ENCODE assay signal across 7 mouse cellular contexts in the genomic region with DNA sequence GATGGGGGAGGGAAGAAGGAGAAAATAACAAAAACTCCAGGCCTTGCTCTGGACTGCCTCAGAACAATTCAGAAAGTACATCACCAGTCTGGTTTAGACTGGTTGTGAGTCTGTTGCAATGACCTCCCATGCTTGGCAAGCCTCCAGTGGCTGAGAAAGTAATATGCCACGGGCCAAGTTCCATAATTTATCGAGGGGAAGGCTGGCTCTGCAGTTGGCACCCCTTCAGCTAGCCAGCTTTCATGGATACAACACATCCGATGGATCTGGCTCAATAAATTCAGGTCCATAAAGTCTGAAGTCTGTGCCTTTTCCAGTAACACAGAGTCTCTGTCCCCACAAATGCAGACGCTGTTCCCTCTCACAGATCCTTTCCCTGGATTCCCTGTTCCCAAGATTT. TPM values are rescaled to one million over a fixed set of nuclear protein-coding genes. Genes with fewer than 3 reads are reported as not detected.
DNase-seq lines count a peak whose midpoint lies in the region; ATAC-seq and TF ChIP-seq lines count a peak whose summit lies in the region.

No protein-coding gene starts in this region.

- TF ChIP-seq CTCF in MEL (IDR thresholded peaks at IDR 0.05 in 2 of 3, conservative IDR thresholded peaks at IDR 0.05 in 1 of 3; ENCODE audit: control insufficient read depth in 1 of 3, insufficient read depth in 1 of 3, low read depth in 2 of 3, low read length in 3 of 3, poor library complexity in 1 of 3, severe bottlenecking in 1 of 3) = no peak; a peak in 1 of 6 replicates
- no peak for TF ChIP-seq CTCF in Patski (IDR thresholded peaks at IDR 0.05)
- TF ChIP-seq CTCF in hindbrain, postnatal 0 days (IDR thresholded peaks at IDR 0.05; ENCODE audit: low read depth) = no peak

- 0 out of 4 replicates have a peak, but pooled peaks have one; percentile 6 to 20 for TF ChIP-seq EP300 in MEL (IDR thresholded peaks at IDR 0.05; ENCODE audit: low read depth in 1 of 2, low read length in 2 of 2)

- no peaks in the 10 kb centered on the region for H3K27me3 ChIP-seq in MEL (ENCODE audit: control insufficient read depth in 1 of 2, insufficient read depth in 2 of 2, low read length in 2 of 2)
- peaks cover 3% of the 10 kb centered on the region for H3K27me3 ChIP-seq in Patski
- 0 out of 2 replicates have a peak, but pooled peaks cover 3% of the 10 kb centered on the region for H3K27me3 ChIP-seq in forebrain, embryonic 12.5 days
- H3K27me3 ChIP-seq in hindbrain, postnatal 0 days (ENCODE audit: insufficient read depth, low read length) = no peaks in the 10 kb centered on the region
- no peaks in the 10 kb centered on the region for H3K27me3 ChIP-seq in limb, embryonic 14.5 days (ENCODE audit: control insufficient read depth, insufficient read depth, low read length)

- peaks cover 0 to 28% of the 10 kb centered on the region in 2 experiments; a peak in 2 of 4 replicates for H3K36me3 ChIP-seq in MEL (ENCODE audit: control insufficient read depth in 1 of 2, insufficient read depth in 2 of 2, low read length in 2 of 2)
- no peaks in the 10 kb centered on the region for H3K36me3 ChIP-seq in forebrain, embryonic 12.5 days (replicated peaks)
- H3K36me3 ChIP-seq in hindbrain, postnatal 0 days (ENCODE audit: insufficient read depth, low read length) = no peaks in the 10 kb centered on the region
- H3K36me3 ChIP-seq in limb, embryonic 14.5 days (ENCODE audit: control insufficient read depth, insufficient read depth, low read length) = no peaks in the 10 kb centered on the region

- H3K4me3 ChIP-seq in MEL (ENCODE audit: control insufficient read depth in 1 of 2, insufficient read depth in 1 of 2, low read depth in 2 of 2, low read length in 2 of 2) = peak overlapping the region in 1 of 2 experiments; percentile 70; a peak in 2 of 4 replicates
- H3K4me3 ChIP-seq in forebrain, embryonic 12.5 days (replicated peaks) = no peak overlapping the region
- no peak overlapping the region for H3K4me3 ChIP-seq in hindbrain, postnatal 0 days (ENCODE audit: low read length)
- H3K4me3 ChIP-seq in limb, embryonic 14.5 days (replicated peaks; ENCODE audit: low read length) = no peak overlapping the region

- POLR2A ChIA-PET in Patski (lab: Charles Lee) = no interaction called here

- ATAC-seq in Patski = no peak
- ATAC-seq in forebrain, embryonic 12.5 days (ENCODE audit: low FRiP score) = no peak
- peak; percentile 76 for ATAC-seq in hindbrain, postnatal 0 days
- no peak for ATAC-seq in limb, embryonic 14.5 days (ENCODE audit: low FRiP score, low read depth)

- H3K9me3 ChIP-seq in MEL (replicated peaks; ENCODE audit: insufficient read depth, low read length) = no peaks in the 10 kb centered on the region
- no peaks in the 10 kb centered on the region for H3K9me3 ChIP-seq in forebrain, embryonic 12.5 days
- no peaks in the 10 kb centered on the region for H3K9me3 ChIP-seq in hindbrain, postnatal 0 days (ENCODE audit: low read length)
- no peaks in the 10 kb centered on the region for H3K9me3 ChIP-seq in limb, embryonic 14.5 days (ENCODE audit: control insufficient read depth, low read length)

- in situ Hi-C loops in Patski (cut with MboI; ENCODE audit: low pct_unique_long_range_greater_than_20kb) = no loop called here

- H3K9ac ChIP-seq in MEL (ENCODE audit: control insufficient read depth, low read depth, low read length, poor library complexity, severe bottlenecking) = peak overlapping the region; percentile 3; the same call in 1 of the 2 replicates
- H3K9ac ChIP-seq in forebrain, embryonic 12.5 days = no peak overlapping the region
- peak overlapping the region; percentile 13; the same call in 1 of the 2 replicates for H3K9ac ChIP-seq in hindbrain, postnatal 0 days (replicated peaks; ENCODE audit: low read length)
- no peak overlapping the region for H3K9ac ChIP-seq in limb, embryonic 14.5 days (ENCODE audit: low read depth, low read length, severe bottlenecking)

- no peak for TF ChIP-seq POLR2A in MEL (IDR thresholded peaks at IDR 0.05; ENCODE audit: control insufficient read depth in 1 of 2, insufficient read depth in 1 of 2, low read depth in 1 of 2, low read length in 2 of 2, poor library complexity in 1 of 2)
- no peak for TF ChIP-seq POLR2A in limb, embryonic 14.5 days (IDR thresholded peaks at IDR 0.05; ENCODE audit: borderline replicate concordance, extremely low read depth, insufficient read depth, insufficient read length)

- peaks cover 26 to 36% of the 10 kb centered on the region in 2 experiments for H3K4me1 ChIP-seq in MEL (ENCODE audit: control insufficient read depth in 1 of 2, insufficient read depth in 2 of 2, low read length in 2 of 2)
- peaks cover 40% of the 10 kb centered on the region for H3K4me1 ChIP-seq in forebrain, embryonic 12.5 days
- H3K4me1 ChIP-seq in hindbrain, postnatal 0 days (ENCODE audit: insufficient read depth, low read length) = peaks cover 9% of the 10 kb centered on the region; the same call in 1 of the 2 replicates
- peaks cover 12% of the 10 kb centered on the region for H3K4me1 ChIP-seq in limb, embryonic 14.5 days (ENCODE audit: control insufficient read depth, insufficient read depth, low read length)

- TF ChIP-seq RAD21 in MEL (IDR thresholded peaks at IDR 0.05; ENCODE audit: low read depth, low read length) = no peak

- DNase-seq in MEL (ENCODE audit: low read depth, low spot score) (peak; percentile 76), Patski (ENCODE audit: low read depth, low spot score) (peak; percentile 41)
- DNase-seq in hindbrain, postnatal 0 days (ENCODE audit: low spot score) = peak; percentile 88
- peak; percentile 61 for DNase-seq in limb, embryonic 14.5 days (ENCODE audit: low spot score)
- DNase-seq in ovary, adult 18-20 months (ENCODE audit: low spot score) = peak; percentile 78
- DNase-seq in embryo, embryonic 9.5 days (ENCODE audit: extremely low spot score) = no peak

- 46% methylated on average over 4 of the region's 4 CpGs for WGBS in forebrain, embryonic 12.5 days
- WGBS in hindbrain, postnatal 0 days = 18% methylated on average over 4 of the region's 4 CpGs
- 17% methylated on average over 4 of the region's 4 CpGs for WGBS in limb, embryonic 14.5 days

- peak overlapping the region; percentile 36; the same call in 1 of the 2 replicates for H3K4me2 ChIP-seq in forebrain, embryonic 12.5 days
- peak overlapping the region; percentile 36; the same call in 1 of the 2 replicates for H3K4me2 ChIP-seq in hindbrain, postnatal 0 days (ENCODE audit: low read depth, low read length)
- H3K4me2 ChIP-seq in limb, embryonic 14.5 days (replicated peaks; ENCODE audit: low read depth, low read length, severe bottlenecking) = no peak overlapping the region

- CTCF ChIA-PET in Patski (lab: Charles Lee) = no interaction called here

- H3K27ac ChIP-seq in MEL (ENCODE audit: control insufficient read depth, low read depth, low read length) = no peak overlapping the region; the same call in 1 of the 2 replicates
- H3K27ac ChIP-seq in forebrain, embryonic 12.5 days = peak overlapping the region; percentile 93
- peak overlapping the region; percentile 12 for H3K27ac ChIP-seq in hindbrain, postnatal 0 days
- peak overlapping the region; percentile 44; the same call in 1 of the 2 replicates for H3K27ac ChIP-seq in limb, embryonic 14.5 days (replicated peaks; ENCODE audit: low read depth, low read length)

- H3K79me2 ChIP-seq in MEL (ENCODE audit: control insufficient read depth, insufficient read depth, low read length, poor library complexity) = no peaks in the 10 kb centered on the region

TF ChIP-seq in MEL, 35 proteins besides CTCF, POLR2A, EP300 and RAD21 (continues in another document):
- TF ChIP-seq ELF1 (IDR thresholded peaks at IDR 0.05; ENCODE audit: low read depth, low read length) = no peak
- peak; percentile 39; the same call in 1 of the 2 replicates for TF ChIP-seq ZNF384 (IDR thresholded peaks at IDR 0.05; ENCODE audit: low read depth, low read length)
- no peak for TF ChIP-seq CHD1 (IDR thresholded peaks at IDR 0.05; ENCODE audit: low read depth, low read length)
- no peak for TF ChIP-seq E2F4 (IDR thresholded peaks at IDR 0.05; ENCODE audit: borderline replicate concordance, low read depth, low read length)
- peak; percentile 24; the same call in 1 of the 2 replicates for TF ChIP-seq MAX (IDR thresholded peaks at IDR 0.05; ENCODE audit: low read length)
- 0 out of 2 replicates have a peak, but pooled peaks have one; percentile 25 for TF ChIP-seq BHLHE40 (IDR thresholded peaks at IDR 0.05; ENCODE audit: borderline replicate concordance, low read depth, low read length)
- no peak for TF ChIP-seq POLR2AphosphoS2 (IDR thresholded peaks at IDR 0.05; ENCODE audit: low read length)
- TF ChIP-seq MAFK (IDR thresholded peaks at IDR 0.05; ENCODE audit: borderline replicate concordance, low read depth, low read length) = no peak
- peak; percentile 29; the same call in 1 of the 2 replicates for TF ChIP-seq ETS1 (IDR thresholded peaks at IDR 0.05; ENCODE audit: low read depth, low read length)
- no peak for TF ChIP-seq RCOR1 (IDR thresholded peaks at IDR 0.05; ENCODE audit: low read depth, low read length)
- no peak for TF ChIP-seq JUND (IDR thresholded peaks at IDR 0.05; ENCODE audit: low read depth, low read length)
- TF ChIP-seq HCFC1 (IDR thresholded peaks at IDR 0.05; ENCODE audit: low read depth, low read length) = no peak
- no peak for TF ChIP-seq SMC3 (IDR thresholded peaks at IDR 0.05; ENCODE audit: low read depth, low read length)

RNA-seq across cellular contexts. Expression of a gene that starts 34.8 kb away (rescaled TPM):
- total RNA-seq in MEL (2012; rRNA removed) = 31.6 and 37.5 TPM in 2 replicates
- polyA plus RNA-seq in MEL (2012; ENCODE audit: insufficient read depth in 1 of 2, insufficient read length in 2 of 2, low read depth in 1 of 2, low replicate concordance in 2 of 2, missing spikeins in 1 of 2) (10 to 100 TPM in 1 of 2 experiments, not detected in 1; 48.6 TPM), Patski (2021) (15.2 TPM)
- polyA plus RNA-seq in forebrain, embryonic 12.5 days (2016; fragmentation: Nextera tagmentation; extraction: Ambion mirVana) = 24.8 and 26.0 TPM in 2 replicates
- total RNA-seq in hindbrain, postnatal 0 days (2014; rRNA removed) = 17.5 and 44.2 TPM in 2 replicates
- 48.5 and 51.6 TPM in 2 replicates for polyA plus RNA-seq in hindbrain, postnatal 0 days (2015; fragmentation: Nextera tagmentation; extraction: Ambion mirVana)
- 8.3 and 10.1 TPM in 2 replicates for polyA plus RNA-seq in limb, embryonic 14.5 days (2012; rRNA removed)
- 14.0 and 15.1 TPM in 2 replicates for polyA plus RNA-seq in limb, embryonic 14.5 days (2014; fragmentation: Nextera tagmentation; extraction: Ambion mirVana)

RNA-seq across cellular contexts. Expression of a gene that starts 40.1 kb away (rescaled TPM):
- total RNA-seq in MEL (2012; rRNA removed) = 74.1 and 77.5 TPM in 2 replicates
- polyA plus RNA-seq in MEL (2012; ENCODE audit: insufficient read depth in 1 of 2, insufficient read length in 2 of 2, low read depth in 1 of 2, low replicate concordance in 2 of 2, missing spikeins in 1 of 2) (10 to 100 TPM in 1 of 2 experiments, not detected in 1; 80.5 TPM), Patski (2021) (26.9 TPM)
- 36.5 and 40.3 TPM in 2 replicates for polyA plus RNA-seq in forebrain, embryonic 12.5 days (2016; fragmentation: Nextera tagmentation; extraction: Ambion mirVana)
- 35.9 and 39.0 TPM in 2 replicates for total RNA-seq in hindbrain, postnatal 0 days (2014; rRNA removed)
- 35.4 and 37.5 TPM in 2 replicates for polyA plus RNA-seq in hindbrain, postnatal 0 days (2015; fragmentation: Nextera tagmentation; extraction: Ambion mirVana)
- polyA plus RNA-seq in limb, embryonic 14.5 days (2012; rRNA removed) = 48.4 and 51.6 TPM in 2 replicates
- polyA plus RNA-seq in limb, embryonic 14.5 days (2014; fragmentation: Nextera tagmentation; extraction: Ambion mirVana) = 40.4 and 50.7 TPM in 2 replicates

Comparison
In these comparisons a context has a peak if more than half of its experiments do, and no peak if none do; other contexts are left out.
1. H3K9ac ChIP-seq: peak in MEL (single experiment) and hindbrain, postnatal 0 days (single experiment); none in forebrain, embryonic 12.5 days (single experiment) and limb, embryonic 14.5 days (single experiment).